ENCODE assay signal across 16 mouse cellular contexts in genomic region chr12:27470346-27470745, GRCm38 (mm10).
"Had no signal": no experiment of that assay in that cellular context is flagged by ENCODE, and none has a peak within 500 bp of the region (broad histone marks: within the 10 kb centered on the region; RNA-seq: fewer than 3 reads in every experiment).

No protein-coding gene starts in this region.

- H3K27me3 ChIP-seq: liver, embryonic 13.5 days; lung, embryonic 15.5 days; midbrain, embryonic 12.5 days; stomach, embryonic 15.5 days had no signal

- H3K36me3 ChIP-seq: liver, embryonic 13.5 days; lung, embryonic 15.5 days; midbrain, embryonic 12.5 days; stomach, embryonic 15.5 days had no signal

- H3K4me2 ChIP-seq: liver, embryonic 13.5 days; lung, embryonic 15.5 days; midbrain, embryonic 12.5 days; stomach, embryonic 15.5 days had no signal

- H3K4me3 ChIP-seq: liver, embryonic 13.5 days; lung, embryonic 15.5 days; midbrain, embryonic 12.5 days; stomach, embryonic 15.5 days had no signal

- DNase-seq: kidney, adult 9 months; kidney, postnatal 36 days; layer of hippocampus, adult 9-11 months; layer of hippocampus, postnatal 36 days; liver; liver, embryonic 13.5 days; liver, postnatal 0 days; lung, postnatal 14 days; thymus, postnatal 36 days had no signal

- H3K27ac ChIP-seq: kidney, postnatal 0 days; liver, embryonic 13.5 days; lung, embryonic 15.5 days; macrophage; midbrain, embryonic 12.5 days; stomach, embryonic 15.5 days had no signal

- ATAC-seq: intestine, embryonic 16.5 days; liver, postnatal 0 days; midbrain, embryonic 16.5 days had no signal

- H3K9ac ChIP-seq: liver, embryonic 13.5 days; liver, postnatal 0 days; lung, embryonic 15.5 days; midbrain, embryonic 12.5 days; stomach, embryonic 15.5 days had no signal

- H3K4me1 ChIP-seq: liver, embryonic 13.5 days had no signal

- H3K9me3 ChIP-seq: liver, embryonic 13.5 days; lung, embryonic 15.5 days; midbrain, embryonic 12.5 days; stomach, embryonic 15.5 days had no signal
